Mouse (Mus musculus) thymus, adult 2 months (tissue): ENCODE results near the gene Scg3. TPM values are rescaled to one million over a fixed set of nuclear protein-coding genes. Genes with fewer than 3 reads are reported as not detected.

Experiments
- DNase-seq: peaks from one replicate; pipeline ENCODE4 v3.0.0; 2021
- H3K27ac ChIP-seq: fragments of 200-500 bp; 2 replicates; pipeline ENCODE4 v1.5.1; 2012; ENCODE audit warnings: low read length, control low read depth; ENCODE audit not compliant: control insufficient read depth, insufficient read depth
- H3K27me3 ChIP-seq: fragments of 200-500 bp; 2 replicates; pipeline ENCODE4 v1.6.1; 2012; ENCODE audit warnings: mild to moderate bottlenecking, low read length, moderate library complexity, mixed read lengths; ENCODE audit not compliant: control insufficient read depth, insufficient read depth
- H3K36me3 ChIP-seq: fragments of 200-500 bp; 2 replicates; pipeline ENCODE4 v1.6.1; 2012; ENCODE audit warnings: mild to moderate bottlenecking, low read length, moderate library complexity; ENCODE audit not compliant: control insufficient read depth, insufficient read depth
- H3K4me1 ChIP-seq: fragments of 200-500 bp; replicated peaks from 2 replicates; pipeline ENCODE4 v1.6.1; 2012; ENCODE audit warnings: low read length; ENCODE audit not compliant: control insufficient read depth, insufficient read depth
- H3K4me3 ChIP-seq: fragments of 200-500 bp; 2 replicates; pipeline ENCODE4 v1.5.1; 2012; ENCODE audit warnings: mild to moderate bottlenecking, low read length, control low read depth, moderate library complexity; ENCODE audit not compliant: control insufficient read depth, insufficient read depth
- CTCF ChIP-seq: fragments of 200-500 bp; IDR thresholded peaks from 2 replicates; pipeline ENCODE4 v1.5.1; 2012; ENCODE audit warnings: mild to moderate bottlenecking, control low read depth, low read length, moderate library complexity, borderline replicate concordance; ENCODE audit not compliant: control insufficient read depth, poor library complexity, insufficient read depth; ENCODE audit errors: extremely low read depth
- POLR2A ChIP-seq: fragments of 200-500 bp; IDR thresholded peaks from 2 replicates; pipeline ENCODE4 v1.6.1; 2012; ENCODE audit warnings: mild to moderate bottlenecking, low read length, control low read depth, moderate library complexity; ENCODE audit not compliant: control insufficient read depth, poor library complexity, insufficient read depth; ENCODE audit errors: extremely low read depth
- WGBS: fragments of 180-500 bp; shearing (Covaris S2); methylation state at CpG from one replicate; pipeline ENCODE4 v1.1.7; 2018; 5-methylcytosine and 5-hydroxymethylcytosine counted together
- polyA plus RNA-seq: library from polyadenylated mRNA; depleted of rRNA; stranded (reverse); fragments of >200 nt; gene quantifications from 2 replicates; pipeline ENCODE4 v1.2.3, GENCODE M21; 2012; rRNA removed

Scg3 gene
- 0.15 TPM in 2 replicates for polyA plus RNA-seq

GRCm38 (mm10) chr9:75683426-75684191, at the start of gene Scg3:
Scg3 (minus strand) TSS chr9:75684056.
- DNase-seq = peak; percentile 55
- Histone ChIP-seq H3K4me1 (no peaks in the 10 kb centered on the region), H3K4me3 (no peak within 1 kb of the TSS), H3K27ac (no peak within 1 kb of the TSS), H3K36me3 (no peaks in the 10 kb centered on the region), H3K27me3 (no peaks in the 10 kb centered on the region)
- TF ChIP-seq POLR2A (no peak), CTCF (no peak)
- 17% methylated on average over 42 of the region's 42 CpGs for WGBS

GRCm38 (mm10) chr9:75719952-75720687, 36.3 kb upstream of the Scg3 start:
- Histone ChIP-seq H3K27me3 (no peaks in the 10 kb centered on the region), H3K4me1 (no peaks in the 10 kb centered on the region), H3K36me3 (no peaks in the 10 kb centered on the region), H3K27ac (no peak overlapping the region), H3K4me3 (no peak overlapping the region)
- peak; percentile 50 for DNase-seq
- WGBS = 45% methylated on average over 11 of the region's 11 CpGs
- TF ChIP-seq POLR2A (no peak), CTCF (peak; percentile 60; the same call in 1 of the 2 replicates)

GRCm38 (mm10) chr9:75719481-75719880, 35.6 kb upstream of the Scg3 start:
- no peak overlapping the region for H3K4me3 ChIP-seq
- H3K27me3 ChIP-seq = no peaks in the 10 kb centered on the region
- WGBS = 95% methylated on average over 3 of the region's 3 CpGs
- TF ChIP-seq CTCF (no peak), POLR2A (no peak)
- H3K36me3 ChIP-seq = no peaks in the 10 kb centered on the region
- no peak overlapping the region for H3K27ac ChIP-seq
- no peak for DNase-seq
- no peaks in the 10 kb centered on the region for H3K4me1 ChIP-seq

GRCm38 (mm10) chr9:75684772-75685171, 916 bp upstream of the Scg3 start:
- WGBS = 80% methylated on average over 3 of the region's 3 CpGs
- no peak for DNase-seq
- Histone ChIP-seq H3K27me3 (no peaks in the 10 kb centered on the region), H3K27ac (no peak overlapping the region), H3K36me3 (no peaks in the 10 kb centered on the region), H3K4me1 (no peaks in the 10 kb centered on the region), H3K4me3 (no peak overlapping the region)
- no peak for TF ChIP-seq POLR2A
- no peak for TF ChIP-seq CTCF

- no peak for DNase-seq
- Histone ChIP-seq H3K27ac (no peak overlapping the region), H3K27me3 (no peaks in the 10 kb centered on the region), H3K4me3 (no peak overlapping the region), H3K36me3 (no peaks in the 10 kb centered on the region), H3K4me1 (no peaks in the 10 kb centered on the region)
- 70% methylated on average over 4 of the region's 4 CpGs for WGBS
- TF ChIP-seq CTCF (no peak), POLR2A (no peak)
Measured at GRCm38 (mm10) chr9:75684292-75684691, 436 bp upstream of the Scg3 start.

GRCm38 (mm10) chr9:75680606-75681005, 3.2 kb downstream of the Scg3 start:
- 93% methylated on average over 5 of the region's 5 CpGs for WGBS
- H3K4me1 ChIP-seq = no peaks in the 10 kb centered on the region
- H3K27me3 ChIP-seq = no peaks in the 10 kb centered on the region
- no peak for DNase-seq
- TF ChIP-seq CTCF = no peak
- no peak for TF ChIP-seq POLR2A
- no peak overlapping the region for H3K4me3 ChIP-seq
- H3K36me3 ChIP-seq = no peaks in the 10 kb centered on the region
- H3K27ac ChIP-seq = no peak overlapping the region
